ENCODE assay signal across 11 mouse cellular contexts in genomic region chr4:97758661-97759060, GRCm38 (mm10). TPM values are rescaled to one million over a fixed set of nuclear protein-coding genes. Genes with fewer than 3 reads are reported as not detected.
A peak's percentile ranks its signal among the peaks of the same experiment; 100 is the strongest.
DNase-seq lines count a peak whose midpoint lies in the region; ATAC-seq and TF ChIP-seq lines count a peak whose summit lies in the region.
"Had no signal": no experiment of that assay in that cellular context is flagged by ENCODE, and none has a peak within 500 bp of the region (broad histone marks: within the 10 kb centered on the region; RNA-seq: fewer than 3 reads in every experiment).

No protein-coding gene starts in this region.

- no peak for TF ChIP-seq CTCF in kidney, postnatal 0 days (IDR thresholded peaks at IDR 0.05; ENCODE audit: low read depth)
- no peak for TF ChIP-seq CTCF in midbrain, postnatal 0 days (IDR thresholded peaks at IDR 0.05)

- H3K27me3 ChIP-seq in kidney, postnatal 0 days (ENCODE audit: insufficient read depth, low read length) = peaks cover 16% of the 10 kb centered on the region; the same call in 1 of the 2 replicates
- H3K27me3 ChIP-seq in forebrain, embryonic 10.5 days (ENCODE audit: poor library complexity, severe bottlenecking) = peaks cover 94% of the 10 kb centered on the region
- peaks cover 26% of the 10 kb centered on the region for H3K27me3 ChIP-seq in hindbrain, embryonic 15.5 days
- H3K27me3 ChIP-seq in midbrain, postnatal 0 days (ENCODE audit: insufficient read depth, low read length) = peaks cover 11% of the 10 kb centered on the region

- no peaks in the 10 kb centered on the region for H3K9me3 ChIP-seq in kidney, postnatal 0 days (replicated peaks; ENCODE audit: low read length)
- H3K9me3 ChIP-seq in forebrain, embryonic 10.5 days = no peaks in the 10 kb centered on the region
- no peaks in the 10 kb centered on the region for H3K9me3 ChIP-seq in hindbrain, embryonic 15.5 days
- no peaks in the 10 kb centered on the region for H3K9me3 ChIP-seq in midbrain, postnatal 0 days (ENCODE audit: low read length)

- DNase-seq in kidney, postnatal 0 days (ENCODE audit: low spot score) = no peak
- no peak for DNase-seq in kidney, postnatal 4 days
- DNase-seq in forebrain, embryonic 10.5 days (ENCODE audit: extremely low spot score, low spot score) = no peak
- DNase-seq in midbrain, postnatal 0 days (ENCODE audit: low spot score) = no peak
- no peak for DNase-seq in spleen, adult 18-20 months
- no peak for DNase-seq in layer of hippocampus, postnatal 14 days (ENCODE audit: low spot score in 2 of 2)
- no peak for DNase-seq in testis, postnatal 14 days (ENCODE audit: low spot score)

- WGBS in kidney, postnatal 0 days = 48% methylated on average over 3 of the region's 3 CpGs
- WGBS in forebrain, embryonic 10.5 days = 7% methylated on average over 3 of the region's 3 CpGs
- 26% methylated on average over 3 of the region's 3 CpGs for WGBS in hindbrain, embryonic 15.5 days
- WGBS in midbrain, postnatal 0 days = 28% methylated on average over 3 of the region's 3 CpGs

- no peaks in the 10 kb centered on the region for H3K36me3 ChIP-seq in kidney, postnatal 0 days (ENCODE audit: insufficient read depth, low read length)
- no peaks in the 10 kb centered on the region for H3K36me3 ChIP-seq in forebrain, embryonic 10.5 days (replicated peaks)
- no peaks in the 10 kb centered on the region for H3K36me3 ChIP-seq in hindbrain, embryonic 15.5 days
- no peaks in the 10 kb centered on the region for H3K36me3 ChIP-seq in midbrain, postnatal 0 days (ENCODE audit: insufficient read depth, low read length)

- H3K9ac ChIP-seq in kidney, postnatal 0 days (ENCODE audit: low read depth, low read length) = no peak overlapping the region
- H3K9ac ChIP-seq in hindbrain, embryonic 15.5 days = peak overlapping the region; percentile 52; the same call in 1 of the 2 replicates
- no peak overlapping the region; the same call in 1 of the 2 replicates for H3K9ac ChIP-seq in midbrain, postnatal 0 days (replicated peaks; ENCODE audit: low read length, poor library complexity, severe bottlenecking)

- peak overlapping the region; percentile 50 for H3K4me3 ChIP-seq in kidney, postnatal 0 days (replicated peaks; ENCODE audit: low read depth, low read length)
- peak overlapping the region; percentile 58 for H3K4me3 ChIP-seq in forebrain, embryonic 10.5 days
- peak overlapping the region; percentile 48 for H3K4me3 ChIP-seq in hindbrain, embryonic 15.5 days
- H3K4me3 ChIP-seq in midbrain, postnatal 0 days (ENCODE audit: low read depth, low read length) = peak overlapping the region; percentile 54

- no peak for ATAC-seq in kidney, postnatal 0 days (replicated peaks; ENCODE audit: low FRiP score, low read depth)
- ATAC-seq in hindbrain, embryonic 15.5 days (ENCODE audit: low FRiP score, low read depth) = no peak
- no peak for ATAC-seq in midbrain, postnatal 0 days (ENCODE audit: low FRiP score)

- peak overlapping the region; percentile 81 for H3K4me2 ChIP-seq in kidney, postnatal 0 days (ENCODE audit: low read length)
- peak overlapping the region; percentile 71 for H3K4me2 ChIP-seq in hindbrain, embryonic 15.5 days
- H3K4me2 ChIP-seq in midbrain, postnatal 0 days (ENCODE audit: low read depth, low read length, poor library complexity, severe bottlenecking) = peak overlapping the region; percentile 73

- peaks cover 8% of the 10 kb centered on the region; the same call in 1 of the 2 replicates for H3K4me1 ChIP-seq in kidney, postnatal 0 days (replicated peaks; ENCODE audit: insufficient read depth, low read length)
- peaks cover 39% of the 10 kb centered on the region for H3K4me1 ChIP-seq in forebrain, embryonic 10.5 days
- peaks cover 22% of the 10 kb centered on the region for H3K4me1 ChIP-seq in hindbrain, embryonic 15.5 days (replicated peaks)
- no peaks in the 10 kb centered on the region; the same call in 1 of the 2 replicates for H3K4me1 ChIP-seq in midbrain, postnatal 0 days (ENCODE audit: insufficient read depth, low read length)

- H3K27ac ChIP-seq in kidney, postnatal 0 days = peak overlapping the region; percentile 77; the same call in 1 of the 2 replicates
- H3K27ac ChIP-seq in forebrain, embryonic 10.5 days = no peak overlapping the region
- peak overlapping the region; percentile 78 for H3K27ac ChIP-seq in hindbrain, embryonic 15.5 days (replicated peaks)
- H3K27ac ChIP-seq in midbrain, postnatal 0 days (ENCODE audit: low read depth, low read length) = peak overlapping the region; percentile 80

RNA-seq across cellular contexts. Expression of gene Nfia, which starts 13.9 kb away (rescaled TPM):
- polyA plus RNA-seq in kidney, postnatal 0 days (2015; fragmentation: Nextera tagmentation; extraction: Ambion mirVana) = 25.9 and 29.1 TPM in 2 replicates
- 10.9 and 17.6 TPM in 2 replicates for polyA plus RNA-seq in forebrain, embryonic 10.5 days (2016; fragmentation: Nextera tagmentation; extraction: Ambion mirVana)
- polyA plus RNA-seq in hindbrain, embryonic 15.5 days (2015; fragmentation: Nextera tagmentation; extraction: Ambion mirVana) = 39.5 and 47.1 TPM in 2 replicates
- total RNA-seq in midbrain, postnatal 0 days (2014; rRNA removed) = 45.9 and 51.7 TPM in 2 replicates
- polyA plus RNA-seq in midbrain, postnatal 0 days (2015; fragmentation: Nextera tagmentation; extraction: Ambion mirVana) = 29.9 and 35.7 TPM in 2 replicates
- total RNA-seq in layer of hippocampus, postnatal 14 days (2021) = 100 to 1,000 TPM; 131 to 132 TPM

RNA-seq across cellular contexts. Expression of gene E130114P18Rik, which starts 19.2 kb away (rescaled TPM):
- 0.38 and 0.71 TPM in 2 replicates for polyA plus RNA-seq in kidney, postnatal 0 days (2015; fragmentation: Nextera tagmentation; extraction: Ambion mirVana)
- polyA plus RNA-seq in forebrain, embryonic 10.5 days (2016; fragmentation: Nextera tagmentation; extraction: Ambion mirVana) = 14.3 and 21.3 TPM in 2 replicates
- polyA plus RNA-seq in hindbrain, embryonic 15.5 days (2015; fragmentation: Nextera tagmentation; extraction: Ambion mirVana) = 20.2 and 23.1 TPM in 2 replicates
- total RNA-seq in midbrain, postnatal 0 days (2014; rRNA removed) = 8.4 and 13.5 TPM in 2 replicates
- polyA plus RNA-seq in midbrain, postnatal 0 days (2015; fragmentation: Nextera tagmentation; extraction: Ambion mirVana) = 13.7 and 16.2 TPM in 2 replicates
- 10 to 100 TPM in 1 of 2 experiments, 1 to 10 TPM in 1; 8.4 to 11.7 TPM for total RNA-seq in layer of hippocampus, postnatal 14 days (2021)
- total RNA-seq: ES-E14; megakaryocyte, adult 5-6 weeks had no signal
- polyA plus RNA-seq: spleen, adult 2 months had no signal
